Mouse (Mus musculus): ENCODE measurements around the gene Nek8.
"Not testable (repeated sequence)": the region's sequence is repeated elsewhere in the genome, so short reads cannot be mapped to it uniquely, and the experiment has no call there.

Gene Nek8

DNA sequence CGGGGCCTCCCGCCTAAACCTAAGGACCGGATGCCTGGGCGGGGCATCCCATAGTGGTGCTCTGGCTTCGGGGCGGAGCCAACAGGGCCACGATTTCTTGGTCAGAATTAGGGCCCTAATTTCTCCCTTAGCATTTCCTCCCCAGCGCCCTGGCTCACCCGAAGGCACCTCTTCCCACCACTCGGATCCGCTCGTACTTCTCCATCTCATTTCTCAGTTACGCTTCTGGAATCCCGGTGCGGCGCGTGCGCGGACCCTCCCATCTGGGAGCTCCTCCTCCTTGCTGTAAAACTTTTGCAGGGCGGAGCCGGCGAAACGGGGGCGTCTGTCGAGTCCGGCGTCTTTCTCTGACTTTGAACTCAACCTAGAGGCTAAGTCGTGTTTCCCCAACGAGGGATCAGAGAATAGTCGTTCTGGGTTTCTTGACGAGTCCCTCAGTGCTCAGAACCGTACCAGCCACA lies at the start of gene Nek8, which contains the start of gene Tlcd1:
TSS of gene Nek8 (minus strand) at position 274 of the 461 bp plus-strand sequence.
TSS of gene Tlcd1 (plus strand) at position 310 of the 461 bp plus-strand sequence.
- DNase-seq (ENCODE audit: extremely low read depth, low read depth, low spot score) = no peak

DNA sequence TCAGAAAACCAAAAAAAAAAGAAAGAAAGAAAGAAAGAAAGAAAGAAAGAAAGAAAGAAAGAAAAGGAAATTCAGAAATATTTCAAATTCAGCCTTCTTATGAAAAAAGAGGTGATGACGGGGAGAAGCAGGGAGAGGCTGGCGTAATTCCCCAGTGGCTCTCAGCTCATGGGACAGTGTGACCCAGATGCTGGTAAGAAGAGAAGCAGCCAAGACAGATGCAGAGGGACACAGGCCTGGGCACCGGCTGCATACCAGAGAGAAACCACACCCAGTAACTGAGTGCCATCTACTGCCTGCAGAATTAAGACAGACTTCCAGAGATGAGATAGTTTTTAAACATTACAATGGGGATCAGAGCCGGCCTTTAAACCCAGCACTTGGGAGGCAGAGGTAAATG lies 47.1 kb upstream of the Nek8 start:
- no peak for DNase-seq (ENCODE audit: extremely low read depth, low read depth, low spot score)

DNA sequence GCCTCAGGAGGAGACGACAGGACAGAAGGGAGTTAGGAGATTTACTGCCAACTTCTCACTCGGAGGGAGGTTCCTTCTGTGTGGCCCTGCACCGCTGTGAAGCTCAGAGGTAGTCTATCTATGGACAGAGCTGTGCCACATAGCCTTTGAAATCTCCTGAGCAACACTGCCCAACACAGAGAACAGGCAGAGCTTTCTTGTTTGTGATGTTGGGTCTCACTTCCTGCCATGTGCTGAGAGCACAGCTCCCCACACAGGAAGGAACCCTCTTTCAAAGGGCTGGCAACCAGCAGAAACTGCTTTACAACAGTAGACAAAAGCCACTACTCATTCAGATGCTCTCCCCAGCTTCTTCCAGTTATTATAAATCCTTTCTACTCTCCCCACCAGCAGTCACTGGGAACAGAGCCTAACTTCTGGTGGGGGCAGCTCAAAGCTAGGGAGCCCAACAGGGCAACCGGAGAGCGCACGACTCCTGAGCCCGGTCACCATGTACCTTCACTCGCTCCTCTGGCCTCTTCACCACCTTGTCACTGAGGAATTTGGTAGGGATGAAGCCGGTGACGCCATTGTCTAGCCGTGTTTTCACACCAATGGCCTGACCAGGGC lies 39.3 kb upstream of the Nek8 start:
- no peak for DNase-seq (ENCODE audit: extremely low read depth, low read depth, low spot score)

DNA sequence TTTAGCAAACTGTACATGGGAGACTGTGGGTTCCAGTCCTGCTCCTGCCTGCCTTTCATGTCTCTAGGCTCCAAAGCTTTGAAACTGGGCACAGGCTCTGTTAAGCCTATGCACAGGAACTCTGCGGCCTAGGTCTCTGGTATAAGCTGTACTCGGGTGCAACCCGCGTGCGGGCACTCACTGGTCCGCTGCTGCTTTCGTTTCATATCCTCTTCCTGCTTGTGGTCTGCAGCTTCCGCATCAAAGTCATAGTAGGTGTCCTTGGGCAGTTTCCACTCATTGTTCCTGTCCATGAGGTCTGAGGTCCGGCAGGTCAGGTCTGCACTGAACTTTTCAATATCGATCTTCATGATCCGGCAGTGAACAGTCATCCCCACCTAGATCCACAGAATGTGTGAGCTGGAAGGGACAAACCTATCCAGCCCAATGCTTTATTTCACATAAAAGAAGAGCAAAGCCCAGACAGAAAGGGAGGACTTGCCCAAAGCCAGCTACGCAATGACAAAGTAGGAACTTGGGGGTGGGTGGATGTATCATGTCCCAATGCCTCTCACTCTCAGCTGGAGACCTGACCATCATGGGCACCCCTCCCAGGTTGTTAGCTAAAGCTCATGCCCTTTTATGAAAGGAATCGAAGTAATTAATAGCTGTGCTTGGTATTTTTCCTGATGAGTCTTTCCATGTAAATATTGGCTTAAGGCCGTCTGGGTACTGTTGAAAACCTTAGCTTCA lies 36.8 kb upstream of the Nek8 start:
- DNase-seq (ENCODE audit: extremely low read depth, low read depth, low spot score) = no peak

DNA sequence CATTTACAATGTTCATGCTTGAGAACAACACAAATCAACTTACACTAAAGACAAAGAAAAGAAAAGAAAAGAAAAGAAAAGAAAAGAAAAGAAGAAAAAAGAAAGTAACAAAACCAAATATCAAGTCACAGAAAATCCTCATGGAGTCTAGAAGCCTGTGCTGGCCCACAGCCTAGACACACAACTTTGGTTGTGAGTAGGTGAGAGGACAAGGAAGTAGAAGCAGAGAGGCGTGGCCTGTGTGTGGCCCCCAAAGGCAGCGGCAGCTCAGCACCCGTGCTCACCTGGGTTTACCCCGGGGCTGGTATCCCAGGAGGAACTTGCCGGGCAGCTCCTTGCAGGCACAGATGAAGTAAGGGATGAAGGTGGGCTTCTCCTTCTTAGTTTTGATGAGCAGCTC lies 35.0 kb upstream of the Nek8 start:
- no peak for DNase-seq (ENCODE audit: extremely low read depth, low read depth, low spot score)

DNA sequence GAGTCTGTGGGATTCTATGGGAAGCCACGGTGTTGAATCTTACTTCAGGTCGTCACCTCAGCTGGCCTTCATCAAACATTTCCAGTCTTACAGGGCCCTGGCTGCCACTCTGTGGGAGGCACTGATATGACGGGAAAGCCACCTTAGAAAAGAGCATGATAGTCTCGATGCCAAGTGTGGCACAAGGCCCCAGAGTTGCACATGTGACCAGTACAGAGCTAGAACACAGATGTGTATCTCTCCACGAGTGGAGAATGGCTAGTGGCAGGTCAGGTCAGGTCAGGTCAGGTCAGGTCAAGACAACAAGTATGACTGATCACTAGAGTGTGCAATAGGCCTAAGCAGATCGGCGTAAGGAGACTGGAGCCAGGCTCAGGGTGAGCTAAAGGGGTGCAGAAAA lies 34.1 kb upstream of the Nek8 start:
- DNase-seq (ENCODE audit: extremely low read depth, low read depth, low spot score) = peak; percentile 68

DNA sequence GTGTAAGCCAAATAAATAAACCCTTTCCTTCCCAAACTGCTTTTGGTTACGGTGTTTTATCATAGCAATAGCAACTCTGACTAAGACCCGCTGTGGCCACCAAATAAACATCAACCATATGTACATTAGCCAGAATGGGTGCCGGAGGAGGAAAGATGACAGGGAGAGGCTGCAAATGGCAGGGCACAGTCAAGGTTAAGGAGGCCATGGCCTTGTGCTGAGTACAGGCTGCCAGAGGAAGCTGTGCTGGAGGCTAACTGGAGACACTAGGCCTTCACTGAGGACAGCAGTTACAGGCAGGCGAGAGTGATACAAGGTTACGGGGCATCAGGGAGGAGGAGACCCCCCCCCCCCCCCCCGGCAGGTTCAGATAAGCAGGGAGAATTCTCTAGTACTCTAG lies 33.4 kb upstream of the Nek8 start:
- no peak for DNase-seq (ENCODE audit: extremely low read depth, low read depth, low spot score)

DNA sequence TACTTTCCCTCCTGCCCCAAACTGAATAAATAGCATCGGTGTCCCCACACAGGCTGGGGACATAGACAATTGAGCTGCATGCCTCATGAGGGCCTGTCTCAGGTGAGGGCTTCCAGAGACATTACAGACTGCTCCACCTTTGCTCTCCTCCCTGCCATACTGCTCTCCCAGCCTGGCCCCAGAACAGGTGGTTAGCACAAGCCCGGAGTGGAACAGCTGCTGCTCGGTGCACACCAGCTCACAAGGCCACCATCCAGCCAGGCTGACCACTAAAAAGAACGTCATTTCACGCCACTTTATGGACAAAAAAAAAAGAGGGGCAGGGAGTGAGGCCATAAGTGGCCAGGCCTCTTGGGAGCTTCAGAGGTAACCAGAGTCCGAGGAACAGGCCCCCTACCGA lies 30.7 kb upstream of the Nek8 start:
- DNase-seq (ENCODE audit: extremely low read depth, low read depth, low spot score) = no peak

DNA sequence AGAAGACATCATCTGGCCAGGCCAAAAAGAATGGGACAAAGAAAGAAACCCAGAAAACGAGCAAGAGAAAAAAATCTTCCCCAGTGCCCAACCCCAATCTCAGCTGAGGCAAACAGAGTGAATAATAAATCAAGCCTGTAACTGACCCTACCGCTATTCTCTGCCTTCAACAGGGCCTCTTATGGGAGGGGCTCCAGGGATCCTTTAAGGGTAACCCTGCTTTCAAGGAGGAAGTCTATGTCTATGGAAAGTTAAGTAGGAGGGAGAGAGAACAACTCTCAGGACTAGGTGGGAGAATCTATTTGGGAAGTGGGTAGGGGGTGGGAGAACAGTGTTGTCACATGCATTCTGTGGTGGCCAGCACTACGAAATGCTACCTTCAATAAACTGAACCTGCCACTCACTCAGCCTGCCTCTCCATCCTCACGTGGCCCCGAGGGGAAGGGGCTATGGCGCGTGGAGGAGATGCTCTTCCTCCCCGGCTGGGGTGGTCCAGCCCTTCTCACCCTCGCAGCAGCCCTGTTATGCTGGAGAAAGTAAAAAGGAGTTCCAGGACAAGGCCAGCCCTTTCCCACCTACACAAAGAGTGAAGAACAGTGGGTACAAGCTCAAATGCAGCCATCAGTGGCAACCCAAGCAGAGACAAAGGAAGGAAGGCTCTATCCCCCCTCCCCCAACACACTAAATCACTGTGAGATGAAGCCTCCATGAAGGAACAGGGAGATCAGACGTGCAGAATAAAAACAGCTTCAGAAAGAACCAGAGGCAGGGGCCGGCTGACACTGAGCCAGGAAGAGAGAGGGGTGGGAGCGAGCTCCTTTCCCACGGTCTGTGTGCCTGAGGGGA lies 29.1 kb upstream of the Nek8 start:
- no peak for DNase-seq (ENCODE audit: extremely low read depth, low read depth, low spot score)

DNA sequence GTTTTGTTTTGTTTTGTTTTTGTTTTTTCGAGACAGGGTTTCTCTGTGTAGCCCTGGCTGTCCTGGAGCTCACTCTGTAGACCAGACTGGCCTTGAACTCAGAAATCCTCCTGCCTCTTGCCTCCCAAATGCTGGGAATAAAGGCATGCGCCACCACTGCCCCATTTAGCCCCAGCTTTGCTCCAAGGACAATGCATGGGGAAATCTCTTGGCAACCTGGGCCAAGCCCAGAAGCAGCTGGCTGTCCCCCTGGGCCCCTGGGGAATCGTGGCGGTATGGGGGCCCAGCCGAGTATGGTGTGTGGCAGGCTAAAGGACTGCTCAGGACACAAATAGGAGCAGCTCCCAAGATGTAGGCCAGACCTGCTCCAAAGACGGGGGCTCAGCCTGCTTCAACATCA lies 27.8 kb upstream of the Nek8 start:
- DNase-seq (ENCODE audit: extremely low read depth, low read depth, low spot score) = no peak

DNA sequence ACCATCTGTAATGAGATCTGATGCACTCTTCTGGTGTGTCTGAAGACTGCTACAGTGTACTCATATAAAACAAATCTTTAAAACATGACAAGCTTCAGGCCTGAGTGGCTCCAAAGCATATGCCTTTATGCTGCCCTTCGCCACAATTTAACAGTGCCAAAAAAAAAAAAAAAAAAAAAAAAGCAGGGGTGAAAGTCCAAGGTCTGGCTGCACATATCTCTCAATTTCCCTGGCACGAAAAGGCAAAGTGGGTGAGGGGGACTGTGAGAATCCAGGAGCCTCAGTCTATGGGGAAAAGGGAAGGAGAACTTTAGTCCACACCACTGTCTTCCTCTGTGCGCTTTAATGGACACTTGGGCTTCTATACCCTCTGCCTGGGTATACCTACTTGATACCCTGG lies 25.9 kb upstream of the Nek8 start:
- no peak for DNase-seq (ENCODE audit: extremely low read depth, low read depth, low spot score)

DNA sequence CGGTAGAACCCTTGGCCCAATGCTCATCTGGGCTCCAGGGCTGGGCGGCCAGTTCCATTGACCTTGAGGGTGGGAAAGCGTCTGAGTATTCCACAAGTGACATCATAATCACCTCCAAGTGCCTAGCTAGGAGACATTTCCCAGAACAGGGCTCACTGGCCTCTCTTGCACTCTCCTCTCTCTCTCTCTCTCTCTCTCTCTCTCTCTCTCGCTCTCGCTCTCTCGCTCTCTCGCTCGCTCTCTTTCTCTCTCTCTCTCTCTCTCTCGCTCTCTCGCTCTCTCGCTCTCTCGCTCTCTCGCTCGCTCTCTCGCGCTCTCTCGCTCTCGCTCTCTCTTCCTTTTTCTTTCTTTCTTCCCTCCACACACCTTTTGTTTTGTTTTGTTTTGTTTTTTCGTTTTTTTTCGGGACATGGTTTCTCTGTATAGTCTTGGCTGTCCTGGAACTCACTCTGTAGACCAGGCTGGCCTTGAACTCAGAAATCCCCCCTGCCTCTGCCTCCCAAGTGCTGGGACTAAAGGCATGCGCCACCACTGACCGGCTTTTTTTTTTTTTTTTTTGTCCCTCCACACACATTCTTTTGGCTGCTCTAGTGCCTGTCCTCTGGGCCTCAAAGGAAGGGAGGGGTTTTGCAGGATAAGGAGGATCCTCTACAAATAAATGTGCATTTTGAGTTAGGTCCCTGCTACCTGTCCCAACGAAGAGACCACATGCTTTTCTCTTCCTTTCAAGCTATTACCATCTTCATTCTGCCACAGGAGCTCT lies 18.8 kb upstream of the Nek8 start:
- DNase-seq (ENCODE audit: extremely low read depth, low read depth, low spot score) = no peak

DNA sequence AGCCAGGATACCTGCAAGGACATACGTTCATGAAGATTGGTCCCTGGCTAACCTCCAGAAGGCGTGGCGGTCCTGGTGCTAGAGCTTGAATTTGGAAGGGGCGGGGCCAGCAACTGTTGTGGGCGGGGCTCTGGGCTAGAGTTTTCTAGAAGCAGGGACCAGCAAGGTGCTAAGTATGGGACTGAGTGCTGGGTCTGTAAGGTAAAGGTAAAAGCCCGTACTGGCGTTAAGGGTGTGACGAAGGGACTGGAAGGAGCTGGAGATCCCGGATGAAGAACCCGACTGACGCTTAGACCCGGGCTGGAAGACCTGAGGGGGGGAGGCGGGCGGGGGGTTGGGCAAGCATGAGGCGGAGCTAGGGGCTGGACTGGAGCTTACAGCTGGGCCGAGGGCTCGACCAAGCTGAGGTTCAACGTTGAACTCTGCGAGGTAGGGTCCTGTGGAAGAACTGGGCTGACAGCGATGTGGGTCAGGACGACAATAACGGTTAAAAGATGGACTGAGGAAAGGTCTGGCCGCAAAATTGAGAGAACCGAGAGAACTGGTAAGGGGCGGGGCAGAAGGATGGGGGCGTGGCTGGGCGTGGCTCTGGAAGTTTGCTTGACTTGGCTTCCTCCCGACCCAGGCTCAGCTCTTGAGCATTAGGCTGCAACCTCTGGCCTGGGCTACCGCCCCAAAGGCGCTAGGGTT lies 18.1 kb upstream of the Nek8 start:
- DNase-seq (ENCODE audit: extremely low read depth, low read depth, low spot score) = no peak

DNA sequence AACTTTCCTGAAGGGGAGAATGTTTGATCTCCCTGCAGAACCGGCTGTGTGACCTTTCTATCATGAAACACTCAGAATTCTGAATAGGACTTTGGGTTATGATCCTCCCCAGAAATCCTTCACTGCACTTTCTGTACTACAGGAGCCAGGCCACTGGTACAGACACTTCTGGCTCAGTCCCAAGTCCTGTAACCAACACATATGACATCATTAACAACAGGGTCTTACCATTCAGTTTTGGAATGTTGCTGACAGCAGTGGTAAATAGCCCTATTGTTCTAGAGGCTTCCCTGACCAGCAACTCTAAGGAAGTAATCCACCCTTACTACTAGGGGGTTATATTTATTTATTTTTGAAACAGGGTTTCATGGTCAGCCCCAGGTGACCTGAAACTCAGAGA lies 16.6 kb upstream of the Nek8 start, which contains the start of gene Proca1:
TSS of gene Proca1 (plus strand) at position 280 of the 400 bp plus-strand sequence.
- DNase-seq (ENCODE audit: extremely low read depth, low read depth, low spot score) = no peak

DNA sequence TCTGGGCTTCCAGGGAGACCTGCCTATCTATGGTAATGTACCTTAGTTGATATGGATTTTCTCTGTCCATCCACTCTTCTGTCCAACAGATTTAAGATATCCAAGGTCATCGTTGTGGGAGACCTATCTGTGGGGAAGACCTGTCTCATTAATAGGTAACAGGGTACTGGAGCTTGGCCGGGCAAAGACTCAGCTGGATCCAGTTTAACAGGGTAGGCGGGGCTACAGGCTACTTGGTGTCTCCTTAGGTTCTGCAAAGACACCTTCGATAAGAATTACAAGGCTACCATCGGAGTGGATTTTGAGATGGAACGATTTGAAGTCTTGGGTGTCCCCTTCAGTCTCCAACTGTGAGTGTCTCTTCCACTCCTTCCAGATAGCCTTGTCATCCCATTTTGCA lies 13.6 kb upstream of the Nek8 start:
- DNase-seq (ENCODE audit: extremely low read depth, low read depth, low spot score) = no peak

DNA sequence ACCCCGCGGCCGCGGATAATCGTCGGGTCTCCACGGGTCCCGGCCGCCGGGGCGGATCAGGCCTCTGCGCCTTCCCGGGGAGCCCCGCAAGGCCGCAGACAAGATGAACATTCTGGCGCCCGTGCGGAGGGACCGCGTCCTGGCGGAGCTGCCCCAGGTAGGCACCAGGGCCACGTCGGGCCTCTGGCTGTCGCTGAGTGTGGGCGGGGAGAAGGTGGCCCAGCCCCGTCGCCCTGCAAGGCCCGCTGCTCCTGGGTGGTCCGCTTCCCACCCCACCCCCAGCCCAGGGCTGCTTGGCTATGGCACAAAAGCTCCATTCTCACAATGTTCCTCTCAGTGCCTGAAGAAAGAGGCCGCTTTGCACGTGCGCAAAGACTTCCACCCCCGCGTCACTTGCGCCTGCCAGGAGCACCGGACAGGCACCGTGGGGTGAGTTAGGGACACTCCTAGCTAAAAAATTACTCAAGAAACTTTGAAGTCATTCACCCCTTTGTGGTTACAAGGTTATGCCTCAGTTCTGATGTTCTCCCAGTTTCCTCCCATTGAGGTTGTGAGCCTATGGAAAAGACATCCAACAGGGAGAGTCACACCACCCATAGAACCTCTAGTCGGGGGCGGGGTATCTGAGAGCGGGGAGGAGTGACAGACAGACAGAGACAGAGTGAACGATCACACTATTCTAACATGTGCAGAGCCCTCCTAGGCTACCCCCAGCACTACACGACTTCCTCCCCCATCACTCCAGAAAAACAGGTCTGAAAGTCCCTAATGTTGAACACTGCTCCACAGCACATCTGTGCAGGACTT lies 13.0 kb upstream of the Nek8 start:
- no peak for DNase-seq (ENCODE audit: extremely low read depth, low read depth, low spot score)

DNA sequence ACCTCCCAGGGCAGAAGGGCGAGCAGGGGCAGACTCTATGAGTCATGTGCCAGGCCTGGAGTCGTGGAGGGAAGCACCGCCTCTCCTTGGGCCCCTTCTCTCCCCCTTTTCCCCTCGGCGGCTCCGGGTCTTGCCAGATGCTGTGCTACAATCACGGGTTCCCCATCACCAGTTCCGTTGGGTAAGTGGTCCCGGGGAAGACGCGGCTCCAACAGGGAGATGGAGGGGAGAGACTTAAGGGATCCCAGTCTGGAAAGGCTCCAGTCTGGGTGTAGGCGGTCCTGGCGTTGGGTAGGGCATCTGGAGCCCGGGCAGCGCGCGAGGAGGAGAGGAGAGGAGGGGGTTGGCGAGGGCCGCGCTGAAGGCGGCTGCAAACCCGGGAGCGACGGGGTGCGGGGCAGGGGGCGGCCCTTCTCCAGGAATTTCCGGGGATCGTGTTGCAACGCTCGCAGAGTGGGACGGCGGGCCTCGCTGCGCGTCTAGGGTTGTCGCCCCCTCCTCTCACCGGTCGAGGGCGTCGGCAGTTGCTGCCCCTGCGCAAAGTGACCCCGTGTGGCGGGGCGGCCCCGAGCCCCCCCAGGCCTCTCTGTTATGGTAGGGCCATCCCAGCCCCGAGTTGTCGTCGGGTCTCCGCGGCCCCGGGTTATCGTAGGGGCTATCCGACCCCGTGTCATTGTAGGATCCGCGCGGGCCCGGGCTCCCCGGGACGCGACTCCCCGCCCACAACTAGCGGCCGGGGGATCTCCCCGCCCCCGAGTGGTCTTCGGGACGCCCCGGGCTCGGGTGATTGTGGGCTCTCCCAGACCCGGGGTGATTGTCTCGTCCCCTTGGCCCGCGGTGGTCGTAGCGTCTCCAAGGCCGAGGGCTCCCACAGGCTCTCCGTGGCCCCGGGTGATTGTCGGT lies 12.1 kb upstream of the Nek8 start, which contains the start of gene Rab34:
TSS of gene Rab34 (plus strand) at position 100 of the 903 bp plus-strand sequence.
- DNase-seq (ENCODE audit: extremely low read depth, low read depth, low spot score) = no peak

DNA sequence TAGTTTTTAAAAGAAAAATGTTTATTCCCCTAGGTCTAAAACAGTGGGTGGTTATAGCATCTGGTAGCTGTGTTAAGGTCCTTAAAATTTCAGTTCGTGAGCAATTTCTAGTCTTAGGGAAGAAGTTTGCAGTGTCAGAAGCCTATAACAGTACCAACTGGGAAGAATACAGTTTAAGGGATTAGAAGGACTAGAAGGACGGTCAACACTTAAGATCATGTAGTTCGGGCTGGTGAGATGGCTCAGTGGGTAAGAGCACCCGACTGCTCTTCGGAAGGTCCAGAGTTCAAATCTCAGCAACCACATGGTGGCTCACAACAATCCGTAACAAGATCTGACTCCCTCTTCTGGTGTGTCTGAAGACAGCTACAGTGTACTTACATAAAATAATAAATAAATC lies 8.2 kb upstream of the Nek8 start:
- not testable (repeated sequence) for DNase-seq (ENCODE audit: extremely low read depth, low read depth, low spot score)
